Mouse (Mus musculus): Measurements from ENCODE around the gene Nme2. TPM values are rescaled to one million over a fixed set of nuclear protein-coding genes. Genes with fewer than 3 reads are reported as not detected.
"Not testable (repeated sequence)": the region's sequence is repeated elsewhere in the genome, so short reads cannot be mapped to it uniquely, and the experiment has no call there.

Nme2 gene
- polyA plus RNA-seq, 1 experiment from 2014 or later, result 348 TPM

GRCm38 (mm10) chr11:93961482-93961881 is 5.4 kb upstream of the Nme2 start:
- Histone ChIP-seq H3K9me3 (no peaks in the 10 kb centered on the region), H3K4me2 (replicated peaks) (no peak overlapping the region), H3K4me3 (replicated peaks) (no peak overlapping the region), H3K27me3 (replicated peaks) (no peaks in the 10 kb centered on the region), H3K4me1 (replicated peaks) (peaks cover 4% of the 10 kb centered on the region; the same call in 1 of the 2 replicates), H3K9ac (no peak overlapping the region), H3K27ac (no peak overlapping the region), H3K36me3 (peaks cover 26% of the 10 kb centered on the region; the same call in 1 of the 2 replicates)
- 85% methylated on average over 6 of the region's 6 CpGs for WGBS
- no peak for ATAC-seq

- no peak for ATAC-seq
- WGBS, result 74% methylated on average over 4 of the region's 4 CpGs
- H3K9ac ChIP-seq, result no peak overlapping the region
- H3K36me3 ChIP-seq, result peaks cover 22% of the 10 kb centered on the region; the same call in 1 of the 2 replicates
- no peaks in the 10 kb centered on the region for H3K9me3 ChIP-seq
- no peaks in the 10 kb centered on the region for H3K27me3 ChIP-seq (replicated peaks)
- peaks cover 22% of the 10 kb centered on the region for H3K4me1 ChIP-seq (replicated peaks)
- H3K4me3 ChIP-seq (replicated peaks), result no peak overlapping the region
- no peak overlapping the region for H3K4me2 ChIP-seq (replicated peaks)
- no peak overlapping the region for H3K27ac ChIP-seq
Measured at GRCm38 (mm10) chr11:93957746-93958145, 1.7 kb upstream of the Nme2 start.

DNA sequence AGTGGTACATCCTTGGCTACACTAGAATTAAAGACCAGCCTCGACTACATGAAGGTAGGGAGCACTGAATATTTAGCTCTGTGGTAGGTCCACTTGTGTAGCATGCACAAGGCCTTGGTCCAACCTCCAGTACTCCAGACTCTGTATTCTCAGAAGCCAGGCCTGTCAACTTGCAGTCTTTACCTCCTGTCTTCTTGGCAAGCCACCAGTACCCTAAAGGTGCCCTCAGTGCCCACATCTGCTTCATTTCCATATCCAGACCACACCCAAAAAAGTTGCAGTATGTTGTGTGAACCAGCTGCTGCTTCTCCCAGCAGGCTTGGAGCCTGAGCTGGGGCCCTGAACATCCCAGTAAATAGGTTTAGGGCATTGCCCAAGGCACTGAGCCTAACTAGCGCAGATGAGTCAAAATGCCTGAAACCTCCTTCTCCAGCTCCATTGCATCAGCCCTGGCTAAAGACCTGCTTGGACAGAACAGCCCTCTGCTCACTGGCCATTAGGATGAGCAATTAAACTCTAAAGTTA is 1.0 kb upstream of the Nme2 start:
- Histone ChIP-seq H3K27me3 (replicated peaks) (no peaks in the 10 kb centered on the region), H3K4me3 (replicated peaks) (no peak overlapping the region), H3K4me1 (replicated peaks) (peaks cover 25% of the 10 kb centered on the region), H3K9ac (no peak overlapping the region), H3K9me3 (no peaks in the 10 kb centered on the region), H3K36me3 (peaks cover 21% of the 10 kb centered on the region; the same call in 1 of the 2 replicates), H3K27ac (0 out of 2 replicates have a peak overlapping the region, but pooled peaks have one; percentile 94), H3K4me2 (replicated peaks) (no peak overlapping the region)
- no peak for ATAC-seq
- WGBS, result 85% methylated on average over 2 of the region's 2 CpGs

DNA sequence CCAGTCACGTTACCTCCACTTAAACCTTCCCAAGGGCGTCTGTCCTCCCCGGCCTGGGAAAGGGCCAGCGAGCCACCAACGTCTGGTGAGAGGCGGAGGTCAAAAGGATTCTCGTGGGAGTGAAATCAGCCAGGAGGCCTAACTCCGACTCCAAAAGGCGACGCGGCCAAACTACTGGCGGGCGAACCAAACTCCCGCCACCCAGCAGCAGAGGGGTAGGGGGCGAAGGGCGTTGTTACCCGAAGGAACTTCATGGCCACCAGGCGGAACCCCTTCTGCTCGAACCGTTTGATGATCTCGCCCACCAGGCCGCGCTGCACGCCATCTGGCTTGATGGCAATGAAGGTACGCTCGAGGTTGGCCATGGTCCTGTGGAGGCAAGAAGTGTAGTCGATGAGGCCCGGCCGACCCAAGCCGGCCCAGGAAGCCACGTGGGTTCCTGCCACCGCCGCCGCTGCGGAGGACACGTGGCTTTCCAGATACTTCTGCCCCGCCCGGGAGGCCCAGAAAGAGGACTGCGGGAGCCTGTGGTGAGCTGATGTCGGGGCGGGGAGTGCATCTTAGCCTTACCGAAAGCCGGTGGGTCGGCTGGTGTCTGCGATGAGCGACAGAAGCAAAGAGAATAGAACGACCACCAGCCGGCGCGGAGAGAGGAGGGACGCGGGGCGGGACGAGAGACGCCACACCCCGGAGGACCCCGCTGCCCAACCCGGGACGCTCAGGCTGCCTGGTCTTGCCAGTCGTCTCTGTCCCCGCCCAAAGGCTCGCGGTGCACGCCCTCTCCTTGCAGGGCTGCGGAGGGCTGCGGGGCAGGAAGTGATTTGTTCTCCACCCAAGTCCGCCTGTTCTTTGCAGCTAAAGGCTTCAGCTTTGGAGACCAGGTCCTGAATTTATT is 556 bp downstream of the Nme2 start:
- H3K4me1 ChIP-seq (replicated peaks), result peaks cover 25% of the 10 kb centered on the region
- H3K9ac ChIP-seq, result peak overlapping the region; percentile 68
- peak overlapping the region; percentile 94 for H3K27ac ChIP-seq
- no peaks in the 10 kb centered on the region for H3K9me3 ChIP-seq
- H3K36me3 ChIP-seq, result peaks cover 20% of the 10 kb centered on the region
- ATAC-seq, result peak; percentile 98
- no peaks in the 10 kb centered on the region for H3K27me3 ChIP-seq (replicated peaks)
- peak overlapping the region; percentile 77 for H3K4me3 ChIP-seq (replicated peaks)
- H3K4me2 ChIP-seq (replicated peaks), result peak overlapping the region; percentile 87
- WGBS, result under 1% methylated on average over 67 of the region's 67 CpGs

DNA sequence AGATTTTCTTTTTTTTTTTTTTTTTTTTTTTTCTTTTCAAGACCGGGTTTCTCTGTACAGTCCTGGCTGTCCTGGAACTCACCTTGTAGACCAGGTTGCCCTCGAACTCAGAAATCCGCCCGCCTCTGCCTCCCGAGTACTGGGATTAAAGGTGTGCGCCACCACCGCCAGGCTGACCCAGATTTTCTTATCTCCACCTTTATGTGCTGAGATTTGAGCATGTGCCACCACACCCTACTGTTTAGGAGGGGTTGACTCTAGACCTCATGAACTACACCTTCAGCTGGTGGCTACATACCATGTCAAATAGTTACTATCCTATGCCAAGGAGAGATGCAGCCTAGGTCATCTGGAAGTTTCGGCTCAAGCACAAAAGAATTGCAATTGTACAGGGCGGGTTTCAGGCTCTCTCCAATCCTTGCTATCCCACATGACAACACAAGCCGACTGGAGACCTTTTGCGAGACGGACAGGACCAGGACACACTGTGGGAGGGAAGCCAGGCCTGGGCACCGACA is 1.3 kb downstream of the Nme2 start:
- H3K36me3 ChIP-seq, result peaks cover 19% of the 10 kb centered on the region
- ATAC-seq, result peak; percentile 0; the same call in 1 of the 2 replicates

DNA sequence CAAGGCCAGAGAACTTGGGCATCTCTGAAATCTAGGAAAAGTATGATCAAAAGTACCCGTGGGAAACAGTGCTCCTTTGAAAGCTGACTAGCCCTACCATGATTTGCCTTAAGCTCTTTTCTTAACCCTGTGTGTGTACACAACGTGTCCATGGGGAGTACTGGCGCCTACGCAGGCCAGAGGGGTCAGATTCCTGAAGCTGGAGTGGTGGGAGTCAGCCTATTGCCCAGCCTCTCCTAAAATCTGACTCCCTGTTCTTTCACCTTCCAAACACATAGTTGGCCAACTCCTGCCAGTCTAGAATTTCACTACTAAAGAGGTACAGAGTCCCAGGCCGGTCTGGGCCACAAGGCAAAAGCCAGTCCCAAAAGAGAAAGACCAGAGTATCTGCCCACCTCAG is 3.7 kb downstream of the Nme2 start:
- WGBS, result 68% methylated on average over 5 of the region's 5 CpGs
- ATAC-seq, result no peak
- Histone ChIP-seq H3K4me2 (replicated peaks) (0 out of 2 replicates have a peak overlapping the region, but pooled peaks have one; percentile 2), H3K4me3 (replicated peaks) (no peak overlapping the region), H3K9me3 (no peaks in the 10 kb centered on the region), H3K9ac (no peak overlapping the region), H3K27ac (no peak overlapping the region), H3K4me1 (replicated peaks) (peaks cover 25% of the 10 kb centered on the region), H3K36me3 (peaks cover 17% of the 10 kb centered on the region), H3K27me3 (replicated peaks) (no peaks in the 10 kb centered on the region)

More for the DNA sequence above, 1.3 kb downstream of the Nme2 start:
- Histone ChIP-seq H3K4me2 (replicated peaks) (peak overlapping the region; percentile 87), H3K27ac (peak overlapping the region; percentile 94), H3K27me3 (replicated peaks) (no peaks in the 10 kb centered on the region), H3K9me3 (no peaks in the 10 kb centered on the region), H3K4me1 (replicated peaks) (peaks cover 25% of the 10 kb centered on the region), H3K4me3 (replicated peaks) (peak overlapping the region; percentile 77), H3K9ac (peak overlapping the region; percentile 68)
- WGBS, result 32% methylated on average over 13 of the region's 13 CpGs

DNA sequence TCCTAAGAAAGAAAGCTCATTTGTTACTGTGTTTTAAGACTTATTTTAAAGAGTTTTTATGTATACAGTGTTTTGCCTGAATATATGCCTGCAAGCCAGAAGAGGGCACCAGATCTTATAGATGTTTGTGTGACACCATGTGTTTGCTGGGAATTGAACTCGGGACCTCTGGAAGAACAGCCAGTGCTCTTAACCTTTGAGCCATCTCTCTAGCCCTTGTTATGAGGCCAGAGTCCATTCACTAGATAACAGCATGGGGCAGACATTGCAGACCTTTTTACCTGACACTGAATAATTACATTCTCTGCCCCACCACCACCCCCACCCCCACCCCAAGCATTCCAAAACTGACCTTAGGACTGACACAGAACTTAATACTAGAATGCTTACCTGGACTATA is 6.0 kb downstream of the Nme2 start:
- H3K36me3 ChIP-seq, result peaks cover 22% of the 10 kb centered on the region
- no peaks in the 10 kb centered on the region for H3K27me3 ChIP-seq (replicated peaks)
- H3K9me3 ChIP-seq, result no peaks in the 10 kb centered on the region
- no peak overlapping the region for H3K4me3 ChIP-seq (replicated peaks)
- 80% methylated on average over 1 of the region's 1 CpGs for WGBS
- H3K9ac ChIP-seq, result no peak overlapping the region
- no peak overlapping the region for H3K27ac ChIP-seq
- peak; percentile 54; the same call in 1 of the 2 replicates for ATAC-seq
- no peak overlapping the region for H3K4me2 ChIP-seq (replicated peaks)
- H3K4me1 ChIP-seq (replicated peaks), result peaks cover 14% of the 10 kb centered on the region

- no peak for ATAC-seq
- H3K4me3 ChIP-seq (replicated peaks), result no peak overlapping the region
- H3K9ac ChIP-seq, result no peak overlapping the region
- H3K36me3 ChIP-seq, result peaks cover 22% of the 10 kb centered on the region
- no peak overlapping the region for H3K27ac ChIP-seq
- H3K27me3 ChIP-seq (replicated peaks), result no peaks in the 10 kb centered on the region
- no peak overlapping the region for H3K4me2 ChIP-seq (replicated peaks)
- no peaks in the 10 kb centered on the region for H3K9me3 ChIP-seq
- H3K4me1 ChIP-seq (replicated peaks), result peaks cover 12% of the 10 kb centered on the region
- 83% methylated on average over 9 of the region's 9 CpGs for WGBS
Measured at GRCm38 (mm10) chr11:93948887-93949567, 7.0 kb downstream of the Nme2 start.

GRCm38 (mm10) chr11:93944986-93945385 is 11.1 kb downstream of the Nme2 start:
- Histone ChIP-seq H3K9me3 (no peaks in the 10 kb centered on the region), H3K36me3 (peaks cover 17% of the 10 kb centered on the region), H3K4me2 (replicated peaks) (no peak overlapping the region), H3K9ac (no peak overlapping the region), H3K27ac (no peak overlapping the region), H3K27me3 (replicated peaks) (no peaks in the 10 kb centered on the region), H3K4me3 (replicated peaks) (no peak overlapping the region), H3K4me1 (replicated peaks) (no peaks in the 10 kb centered on the region)
- no peak for ATAC-seq
- WGBS, result 76% methylated on average over 3 of the region's 3 CpGs

- whole genome bisulfite sequencing, result 55% methylated on average over 2 of the region's 2 CpGs
- peak; percentile 75; the same call in 1 of the 2 replicates for ATAC-seq
- H3K4me3 ChIP-seq (replicated peaks), result no peak overlapping the region
- no peaks in the 10 kb centered on the region for H3K27me3 ChIP-seq (replicated peaks)
- peaks cover 7% of the 10 kb centered on the region; the same call in 1 of the 2 replicates for H3K36me3 ChIP-seq
- no peaks in the 10 kb centered on the region for H3K4me1 ChIP-seq (replicated peaks)
- H3K4me2 ChIP-seq (replicated peaks), result no peak overlapping the region
- no peak overlapping the region for H3K27ac ChIP-seq
- H3K9me3 ChIP-seq, result no peaks in the 10 kb centered on the region
- H3K9ac ChIP-seq, result no peak overlapping the region
Measured at GRCm38 (mm10) chr11:93940906-93941305, 15.2 kb downstream of the Nme2 start.

- Histone ChIP-seq H3K36me3 (peaks cover 9% of the 10 kb centered on the region; the same call in 1 of the 2 replicates), H3K9me3 (no peaks in the 10 kb centered on the region), H3K9ac (no peak overlapping the region), H3K4me3 (replicated peaks) (no peak overlapping the region), H3K4me1 (replicated peaks) (no peaks in the 10 kb centered on the region), H3K4me2 (replicated peaks) (no peak overlapping the region), H3K27ac (no peak overlapping the region), H3K27me3 (replicated peaks) (no peaks in the 10 kb centered on the region)
- no peak for ATAC-seq
Measured at GRCm38 (mm10) chr11:93929106-93929505, 27.0 kb downstream of the Nme2 start.

DNA sequence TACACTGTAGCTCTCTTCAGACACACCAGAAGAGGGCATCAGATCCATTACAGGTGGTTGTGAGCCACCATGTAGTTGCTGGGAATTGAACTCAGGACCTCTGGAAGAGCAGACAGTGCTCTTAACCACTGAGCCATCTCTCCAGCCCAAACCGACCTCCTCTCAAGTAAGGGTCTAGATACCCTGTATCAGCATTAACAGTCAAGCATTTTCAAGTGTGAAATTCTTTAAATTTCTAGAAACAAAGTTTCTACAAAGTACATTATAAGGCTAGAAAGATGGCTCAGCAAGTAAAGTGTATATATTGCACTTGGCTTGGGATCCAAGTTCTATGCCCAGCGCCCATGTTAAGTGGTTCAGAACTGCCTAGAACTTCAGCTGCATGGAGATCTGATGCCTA is 41.0 kb downstream of the Nme2 start:
- not testable (repeated sequence) for H3K9me3 ChIP-seq; H3K27ac ChIP-seq; H3K4me3 ChIP-seq (replicated peaks); H3K9ac ChIP-seq; H3K4me1 ChIP-seq (replicated peaks); ATAC-seq; H3K4me2 ChIP-seq (replicated peaks); H3K27me3 ChIP-seq (replicated peaks)
- WGBS, result 100% methylated on average over 2 of the region's 2 CpGs
- peaks cover 14% of the 10 kb centered on the region for H3K36me3 ChIP-seq
